Mouse (Mus musculus) heart, adult 2 months (tissue): ENCODE data around the gene Frmpd1.

ENCODE experiments used
- CTCF ChIP-seq: fragments of 200-600 bp; IDR thresholded peaks from 2 replicates; pipeline ENCODE4 v1.8.1; 2022; ENCODE audit warnings: antibody characterized with exemption, mild to moderate bottlenecking, moderate library complexity
- EP300 ChIP-seq: fragments of 200-500 bp; IDR thresholded peaks from 2 replicates; pipeline ENCODE4 v1.6.1; 2011; ENCODE audit warnings: low read depth, low read length, control low read depth; ENCODE audit not compliant: insufficient read depth
- POLR2A ChIP-seq: fragments of 200-500 bp; IDR thresholded peaks from 2 replicates; pipeline ENCODE4 v1.6.1; 2011; ENCODE audit warnings: mild to moderate bottlenecking, low read depth, low read length, control low read depth; ENCODE audit not compliant: insufficient read depth

- TF ChIP-seq CTCF (no peak), POLR2A (no peak), EP300 (no peak)
These were observed 68.2 kb downstream of the Frmpd1 start for GRCm38 (mm10) chr4:45252861-45253262.
